19 mouse cellular contexts compared by ENCODE assay signal in the genomic region with DNA sequence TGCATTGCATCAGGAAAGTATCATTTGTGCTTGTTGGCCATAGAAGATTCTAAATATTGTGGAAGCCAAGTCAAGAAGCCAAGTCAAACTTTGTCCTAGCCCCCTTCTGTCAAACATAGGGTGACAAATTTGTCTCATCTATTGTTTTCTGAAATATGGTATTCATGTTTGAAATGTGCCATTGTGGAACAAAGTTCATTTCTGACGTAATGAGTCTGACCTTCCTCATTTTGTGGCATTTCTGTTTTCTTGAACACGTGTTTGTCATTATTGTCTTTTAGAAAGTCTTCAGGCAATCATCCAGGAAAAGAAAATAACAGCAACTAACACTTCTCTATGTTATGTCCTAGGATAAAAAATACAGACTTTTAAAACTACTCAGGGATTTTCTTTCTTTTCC. TPM values are rescaled to one million over a fixed set of nuclear protein-coding genes. Genes with fewer than 3 reads are reported as not detected.
A peak's percentile ranks its signal among the peaks of the same experiment; 100 is the strongest.
DNase-seq lines count a peak whose midpoint lies in the region; ATAC-seq lines count a peak whose summit lies in the region.
"Had no signal": no experiment of that assay in that cellular context is flagged by ENCODE, and none has a peak within 500 bp of the region (broad histone marks: within the 10 kb centered on the region; RNA-seq: fewer than 3 reads in every experiment).

No protein-coding gene starts in this region.

- peak; percentile 19 for DNase-seq in lung, postnatal 25 days (ENCODE audit: low spot score)
- DNase-seq in lung, postnatal 4 days = no peak
- peak; percentile 27 for DNase-seq in adipocyte (ENCODE audit: low spot score)
- DNase-seq in cerebellum, adult 18-20 months = no peak
- DNase-seq in ovary, postnatal 10 days (ENCODE audit: low spot score) = no peak
- no peak for DNase-seq in kidney, postnatal 4 days
- DNase-seq: adrenal gland, postnatal 36 days; cerebellum, adult 9-10 months; cerebellum, postnatal 36 days; kidney, adult 2 months; kidney, postnatal 36 days; layer of hippocampus, postnatal 36 days; right cerebral cortex, postnatal 25 days; thymus, adult 2 months; thymus, postnatal 36 days had no signal

- ATAC-seq in megakaryocyte, adult 5-6 weeks (ENCODE audit: poor library complexity, severe bottlenecking) = peak; percentile 75
- ATAC-seq: forebrain, embryonic 16.5 days; hindbrain, postnatal 0 days; intestine, embryonic 15.5 days had no signal

RNA-seq across cellular contexts. Expression of a gene that starts 46.6 kb away (rescaled TPM):
- total RNA-seq in megakaryocyte, adult 5-6 weeks (2015) = 10.4 and 11.9 TPM in 2 replicates
- total RNA-seq in megakaryocyte, adult 5-6 weeks (2017) = 14.1 and 25.3 TPM in 2 replicates

Comparison
In these comparisons a context has a peak if more than half of its experiments do, and no peak if none do; other contexts are left out.
1. DNase-seq: peak in lung, postnatal 25 days (single experiment) and adipocyte (single experiment); none in lung, postnatal 4 days (0 of 2), cerebellum, adult 18-20 months (0 of 2), ovary, postnatal 10 days (single experiment) and kidney, postnatal 4 days (0 of 2).